17 mouse cellular contexts compared by ENCODE assay signal in genomic region chr1:165913720-165914415, GRCm38 (mm10).
DNase-seq lines count a peak whose midpoint lies in the region; ATAC-seq and TF ChIP-seq lines count a peak whose summit lies in the region.
"Had no signal": no experiment of that assay in that cellular context is flagged by ENCODE, and none has a peak within 500 bp of the region (broad histone marks: within the 10 kb centered on the region; RNA-seq: fewer than 3 reads in every experiment).

No protein-coding gene starts in this region.

- no peaks in the 10 kb centered on the region for H3K79me2 ChIP-seq in MEL (ENCODE audit: control insufficient read depth, insufficient read depth, low read length, poor library complexity)

- no peak overlapping the region for H3K9ac ChIP-seq in MEL (ENCODE audit: control insufficient read depth, low read depth, low read length, poor library complexity, severe bottlenecking)
- H3K9ac ChIP-seq in hindbrain, embryonic 14.5 days: no peak overlapping the region
- no peak overlapping the region for H3K9ac ChIP-seq in midbrain, postnatal 0 days (replicated peaks; ENCODE audit: low read length, poor library complexity, severe bottlenecking)
- H3K9ac ChIP-seq: heart, embryonic 15.5 days; kidney, embryonic 15.5 days; limb, embryonic 13.5 days had no signal

- H3K9me3 ChIP-seq in MEL (replicated peaks; ENCODE audit: insufficient read depth, low read length): no peaks in the 10 kb centered on the region
- H3K9me3 ChIP-seq in hindbrain, embryonic 14.5 days (ENCODE audit: control insufficient read depth, low read length): no peaks in the 10 kb centered on the region
- H3K9me3 ChIP-seq in midbrain, postnatal 0 days (ENCODE audit: low read length): no peaks in the 10 kb centered on the region
- H3K9me3 ChIP-seq: heart, embryonic 15.5 days; kidney, embryonic 15.5 days; limb, embryonic 13.5 days had no signal

- intact Hi-C loops in left cerebral cortex, postnatal 4 days (cut with DNase I): no loop called here

- no peaks in the 10 kb centered on the region for H3K27me3 ChIP-seq in MEL (ENCODE audit: control insufficient read depth in 1 of 2, insufficient read depth in 2 of 2, low read length in 2 of 2)
- H3K27me3 ChIP-seq in hindbrain, embryonic 14.5 days (ENCODE audit: control insufficient read depth, insufficient read depth, low read length): no peaks in the 10 kb centered on the region
- H3K27me3 ChIP-seq in midbrain, postnatal 0 days (ENCODE audit: insufficient read depth, low read length): no peaks in the 10 kb centered on the region
- H3K27me3 ChIP-seq: heart, embryonic 15.5 days; kidney, embryonic 15.5 days; limb, embryonic 13.5 days had no signal

- H3K36me3 ChIP-seq in MEL (ENCODE audit: control insufficient read depth in 1 of 2, insufficient read depth in 2 of 2, low read length in 2 of 2): no peaks in the 10 kb centered on the region; a peak in 1 of 4 replicates
- H3K36me3 ChIP-seq in hindbrain, embryonic 14.5 days (replicated peaks; ENCODE audit: control insufficient read depth, insufficient read depth): peaks cover 14% of the 10 kb centered on the region
- H3K36me3 ChIP-seq in midbrain, postnatal 0 days (ENCODE audit: insufficient read depth, low read length): peaks cover 13% of the 10 kb centered on the region; the same call in 1 of the 2 replicates

- no peak for TF ChIP-seq POLR2A in MEL (IDR thresholded peaks at IDR 0.05; ENCODE audit: control insufficient read depth in 1 of 2, insufficient read depth in 1 of 2, low read depth in 1 of 2, low read length in 2 of 2, poor library complexity in 1 of 2)

- ATAC-seq in hindbrain, embryonic 14.5 days (ENCODE audit: low FRiP score): peak; percentile 84
- ATAC-seq in midbrain, postnatal 0 days (ENCODE audit: low FRiP score): no peak
- ATAC-seq: activated CD4-positive, CD25-positive, alpha-beta regulatory T cell, adult 4 months had no signal

- WGBS in hindbrain, embryonic 14.5 days: 39% methylated on average over 2 of the region's 2 CpGs
- 52% methylated on average over 2 of the region's 2 CpGs for WGBS in midbrain, postnatal 0 days

- TF ChIP-seq CTCF in MEL (IDR thresholded peaks at IDR 0.05 in 2 of 3, conservative IDR thresholded peaks at IDR 0.05 in 1 of 3; ENCODE audit: control insufficient read depth in 1 of 3, insufficient read depth in 1 of 3, low read depth in 2 of 3, low read length in 3 of 3, poor library complexity in 1 of 3, severe bottlenecking in 1 of 3): no peak
- TF ChIP-seq CTCF in midbrain, postnatal 0 days (IDR thresholded peaks at IDR 0.05): no peak

- TF ChIP-seq EP300 in MEL (IDR thresholded peaks at IDR 0.05; ENCODE audit: low read depth in 1 of 2, low read length in 2 of 2): no peak

- H3K4me2 ChIP-seq in hindbrain, embryonic 14.5 days (replicated peaks): 0 out of 2 replicates have a peak overlapping the region, but pooled peaks have one; percentile 1
- no peak overlapping the region for H3K4me2 ChIP-seq in midbrain, postnatal 0 days (ENCODE audit: low read depth, low read length, poor library complexity, severe bottlenecking)
- H3K4me2 ChIP-seq: heart, embryonic 15.5 days; kidney, embryonic 15.5 days; limb, embryonic 13.5 days had no signal

- no peak for TF ChIP-seq RAD21 in MEL (IDR thresholded peaks at IDR 0.05; ENCODE audit: low read depth, low read length)

- H3K4me1 ChIP-seq in MEL (ENCODE audit: control insufficient read depth in 1 of 2, insufficient read depth in 2 of 2, low read length in 2 of 2): no peaks in the 10 kb centered on the region
- H3K4me1 ChIP-seq in hindbrain, embryonic 14.5 days (replicated peaks; ENCODE audit: control insufficient read depth, insufficient read depth, low read length): peaks cover 8% of the 10 kb centered on the region
- peaks cover 4% of the 10 kb centered on the region; the same call in 1 of the 2 replicates for H3K4me1 ChIP-seq in midbrain, postnatal 0 days (ENCODE audit: insufficient read depth, low read length)
- H3K4me1 ChIP-seq: heart, embryonic 15.5 days; kidney, embryonic 15.5 days; limb, embryonic 13.5 days had no signal

- DNase-seq in A20 (ENCODE audit: low read depth, low spot score) (peak; percentile 37), MEL (ENCODE audit: low read depth, low spot score) (peak; percentile 14)
- DNase-seq in hindbrain, embryonic 14.5 days (ENCODE audit: low spot score): peak; percentile 71
- peak; percentile 70 for DNase-seq in midbrain, postnatal 0 days (ENCODE audit: low spot score)
- no peak for DNase-seq in left cerebral cortex, postnatal 4 days
- no peak for DNase-seq in cerebellum, adult 18-20 months
- DNase-seq in right cerebral cortex, postnatal 10 days (ENCODE audit: low spot score in 2 of 2): no peak
- DNase-seq: adrenal gland, postnatal 25 days; cerebellum, postnatal 14 days; lung, postnatal 36 days; thymus, adult 18-20 months had no signal

- no peak overlapping the region for H3K4me3 ChIP-seq in MEL (ENCODE audit: control insufficient read depth in 1 of 2, insufficient read depth in 1 of 2, low read depth in 2 of 2, low read length in 2 of 2)
- H3K4me3 ChIP-seq in hindbrain, embryonic 14.5 days (replicated peaks; ENCODE audit: low read length): no peak overlapping the region
- H3K4me3 ChIP-seq in midbrain, postnatal 0 days (ENCODE audit: low read depth, low read length): no peak overlapping the region
- H3K4me3 ChIP-seq: erythroblast, embryonic 14.5 days; heart, embryonic 15.5 days; kidney, embryonic 15.5 days; left cerebral cortex, adult 2 months; limb, embryonic 13.5 days had no signal

- no peak overlapping the region for H3K27ac ChIP-seq in MEL (ENCODE audit: control insufficient read depth, low read depth, low read length)
- H3K27ac ChIP-seq in hindbrain, embryonic 14.5 days: peak overlapping the region; percentile 60; the same call in 1 of the 2 replicates
- H3K27ac ChIP-seq in midbrain, postnatal 0 days (ENCODE audit: low read depth, low read length): no peak overlapping the region
- H3K27ac ChIP-seq: heart, embryonic 15.5 days; kidney, embryonic 15.5 days; left cerebral cortex, adult 2 months; limb, embryonic 13.5 days had no signal

TF ChIP-seq in MEL, 35 proteins besides CTCF, POLR2A, EP300 and RAD21:
- TF ChIP-seq TBP (IDR thresholded peaks at IDR 0.05; ENCODE audit: low read depth, low read length) (no peak), MYB (IDR thresholded peaks at IDR 0.05; ENCODE audit: low read depth, low read length) (no peak), ELF1 (IDR thresholded peaks at IDR 0.05; ENCODE audit: low read depth, low read length) (no peak), KAT2A (conservative IDR thresholded peaks at IDR 0.05; ENCODE audit: low read depth, low read length) (no peak), NRF1 (IDR thresholded peaks at IDR 0.05; ENCODE audit: insufficient read depth, low read depth, low read length, poor library complexity, severe bottlenecking) (no peak), SIN3A (IDR thresholded peaks at IDR 0.05; ENCODE audit: low read length) (no peak), UBTF (IDR thresholded peaks at IDR 0.05; ENCODE audit: borderline replicate concordance, insufficient read depth, low read depth, low read length) (no peak), TCF12 (IDR thresholded peaks at IDR 0.05; ENCODE audit: low read depth, low read length) (no peak), POLR2AphosphoS5 (IDR thresholded peaks at IDR 0.05; ENCODE audit: borderline replicate concordance, low read depth, low read length) (no peak), GATA1 (IDR thresholded peaks at IDR 0.05; ENCODE audit: low read depth, low read length) (no peak), CHD1 (IDR thresholded peaks at IDR 0.05; ENCODE audit: low read depth, low read length) (no peak), USF1 (IDR thresholded peaks at IDR 0.05; ENCODE audit: low read depth, low read length) (no peak), POLR2AphosphoS2 (IDR thresholded peaks at IDR 0.05; ENCODE audit: low read length) (no peak)

Comparison
In these comparisons a context has a peak if more than half of its experiments do, and no peak if none do; other contexts are left out.
1. DNase-seq: peak in A20 (single experiment), MEL (single experiment), hindbrain, embryonic 14.5 days (single experiment) and midbrain, postnatal 0 days (single experiment); none in left cerebral cortex, postnatal 4 days (single experiment), cerebellum, adult 18-20 months (0 of 2) and right cerebral cortex, postnatal 10 days (0 of 2).